Mouse (Mus musculus): ENCODE measurements around the gene Hexim2. TPM values are rescaled to one million over a fixed set of nuclear protein-coding genes. Genes with fewer than 3 reads are reported as not detected.
A peak's percentile ranks its signal among the peaks of the same experiment; 100 is the strongest.

The Hexim2 gene
- polyA plus RNA-seq, 1 experiment from 2014 or later, result 3.4 TPM

DNA sequence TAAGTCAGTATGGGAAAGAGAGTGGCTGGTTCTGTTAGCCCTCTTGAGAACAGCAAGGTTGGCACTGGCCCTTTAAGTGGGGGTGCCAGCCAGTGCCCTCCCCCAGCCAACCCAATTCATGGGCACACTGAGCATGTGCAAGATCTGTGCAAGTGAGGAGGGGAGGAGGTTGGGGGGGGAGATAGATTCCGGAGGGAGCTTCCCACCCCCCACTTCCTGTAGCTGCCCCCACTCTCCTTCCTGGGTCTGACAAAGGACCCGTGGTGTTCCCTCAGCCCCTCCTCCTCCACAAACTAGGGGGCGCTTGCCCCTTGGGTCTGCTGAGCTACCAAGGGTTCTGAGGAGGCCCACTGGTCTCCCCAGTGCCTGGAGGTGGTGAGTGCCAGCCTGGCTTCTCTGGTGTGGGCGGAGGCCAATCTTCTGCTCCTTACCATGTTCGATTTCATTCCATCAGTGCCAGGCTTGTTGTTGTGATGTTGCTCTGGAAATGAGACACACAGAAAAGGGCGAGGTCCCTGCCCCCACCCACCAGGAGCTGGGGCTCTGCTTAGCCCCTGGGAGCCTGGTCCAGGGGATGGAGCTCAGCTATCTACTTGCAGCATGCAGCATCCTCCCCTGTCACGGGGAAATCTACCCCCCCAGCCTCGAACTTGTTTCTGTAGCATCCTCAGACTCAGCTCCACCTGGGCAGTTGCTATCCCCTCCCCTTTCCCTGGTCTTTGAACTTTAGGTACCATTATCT, 10.4 kb downstream of the Hexim2 start:
- Histone ChIP-seq H3K4me1 (ENCODE audit: insufficient read depth) (peaks cover 24% of the 10 kb centered on the region), H3K36me3 (replicated peaks; ENCODE audit: insufficient read depth, low read length) (no peaks in the 10 kb centered on the region), H3K27me3 (ENCODE audit: insufficient read depth, low read length) (no peaks in the 10 kb centered on the region), H3K9me3 (ENCODE audit: low read length) (no peaks in the 10 kb centered on the region), H3K4me3 (ENCODE audit: low read depth, low read length) (no peak overlapping the region), H3K4me2 (ENCODE audit: low read depth, low read length) (peak overlapping the region; percentile 6; the same call in 1 of the 2 replicates), H3K27ac (ENCODE audit: low read depth) (peak overlapping the region; percentile 64), H3K9ac (replicated peaks) (no peak overlapping the region)
- no peak for TF ChIP-seq EP300 (IDR thresholded peaks at IDR 0.05; ENCODE audit: low read depth)
- TF ChIP-seq CTCF (IDR thresholded peaks at IDR 0.05; ENCODE audit: low read depth), result peak; percentile 21; the same call in 1 of the 2 replicates
- peak; percentile 37 for ATAC-seq
- no peak for DNase-seq
- WGBS (ENCODE audit: insufficient replicate concordance), result 32% methylated on average over 8 of the region's 8 CpGs

DNA sequence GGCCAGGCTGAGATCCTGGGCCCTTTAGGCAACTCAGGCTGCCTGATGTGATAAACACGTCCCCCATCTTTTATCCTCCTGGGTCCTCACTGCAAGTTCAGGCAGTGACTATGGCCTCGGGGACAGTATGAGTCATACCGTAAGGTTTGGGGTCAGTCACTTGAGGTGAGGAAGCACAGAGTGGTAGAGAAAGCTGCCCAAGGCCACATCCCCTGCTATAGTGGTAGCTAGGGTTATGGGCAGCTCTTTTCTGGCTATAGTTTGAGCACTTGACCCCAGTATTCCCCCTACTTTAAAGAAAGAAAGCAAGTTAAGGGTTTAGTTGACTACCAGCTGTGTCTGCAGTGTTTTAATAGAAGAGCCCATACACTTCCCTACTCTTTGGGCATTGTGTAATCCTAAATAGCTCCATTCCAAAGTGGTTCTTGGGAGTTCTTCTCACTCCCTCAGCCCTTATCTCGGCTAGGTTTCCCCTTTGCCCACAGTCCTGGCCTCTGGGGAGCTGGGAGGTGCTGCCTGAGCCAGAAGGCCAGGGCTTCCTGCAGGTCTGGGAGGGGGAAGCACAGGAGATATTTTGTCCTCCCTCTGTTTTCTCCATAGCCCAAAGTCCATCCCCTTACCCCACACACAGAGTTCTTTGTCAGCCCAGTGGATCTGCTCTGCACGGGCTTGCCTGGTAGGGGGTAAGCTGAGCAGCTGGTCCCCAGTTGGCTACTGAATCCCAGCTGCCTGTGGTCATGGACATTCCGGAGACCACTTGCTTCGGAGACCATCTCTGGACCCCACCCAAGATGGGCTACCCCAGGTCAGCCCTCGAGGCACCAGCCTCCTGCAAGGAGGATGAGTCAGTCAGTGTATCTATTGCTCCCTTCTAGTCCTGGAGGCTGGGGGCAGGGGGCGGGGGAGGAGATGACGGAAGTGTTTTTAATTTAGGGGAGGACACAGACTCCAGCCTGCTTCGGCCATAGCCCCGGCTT, 12.4 kb downstream of the Hexim2 start:
- Histone ChIP-seq H3K9me3 (ENCODE audit: low read length) (no peaks in the 10 kb centered on the region), H3K36me3 (replicated peaks; ENCODE audit: insufficient read depth, low read length) (no peaks in the 10 kb centered on the region), H3K4me3 (ENCODE audit: low read depth, low read length) (no peak overlapping the region), H3K27ac (ENCODE audit: low read depth) (peak overlapping the region; percentile 39; the same call in 1 of the 2 replicates), H3K4me2 (ENCODE audit: low read depth, low read length) (no peak overlapping the region), H3K4me1 (ENCODE audit: insufficient read depth) (peaks cover 24% of the 10 kb centered on the region), H3K27me3 (ENCODE audit: insufficient read depth, low read length) (no peaks in the 10 kb centered on the region), H3K9ac (replicated peaks) (no peak overlapping the region)
- no peak for DNase-seq
- peak; percentile 20; the same call in 1 of the 2 replicates for ATAC-seq
- no peak for TF ChIP-seq CTCF (IDR thresholded peaks at IDR 0.05; ENCODE audit: low read depth)
- TF ChIP-seq EP300 (IDR thresholded peaks at IDR 0.05; ENCODE audit: low read depth), result no peak
- WGBS (ENCODE audit: insufficient replicate concordance), result 49% methylated on average over 12 of the region's 12 CpGs

DNA sequence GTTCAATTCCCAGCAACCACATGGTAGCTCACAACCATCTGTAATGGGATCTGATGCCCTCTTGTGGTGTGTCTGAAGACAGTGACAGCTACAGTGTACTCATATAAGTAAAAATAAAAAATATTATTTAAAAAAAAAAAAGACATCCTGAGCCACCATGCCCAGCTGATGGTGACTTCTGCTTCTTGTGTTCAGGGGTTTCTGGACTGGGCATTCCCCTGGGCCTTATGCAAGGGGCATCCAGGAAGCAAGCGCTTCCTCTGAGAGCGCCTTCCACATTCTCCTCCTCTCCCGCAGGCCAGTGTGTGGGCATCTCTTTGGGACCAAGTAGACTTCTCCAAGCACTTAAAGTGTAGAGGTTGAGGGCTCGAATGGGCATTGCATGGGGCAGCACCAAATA, 14.2 kb downstream of the Hexim2 start:
- H3K4me1 ChIP-seq (ENCODE audit: insufficient read depth), result peaks cover 23% of the 10 kb centered on the region

DNA sequence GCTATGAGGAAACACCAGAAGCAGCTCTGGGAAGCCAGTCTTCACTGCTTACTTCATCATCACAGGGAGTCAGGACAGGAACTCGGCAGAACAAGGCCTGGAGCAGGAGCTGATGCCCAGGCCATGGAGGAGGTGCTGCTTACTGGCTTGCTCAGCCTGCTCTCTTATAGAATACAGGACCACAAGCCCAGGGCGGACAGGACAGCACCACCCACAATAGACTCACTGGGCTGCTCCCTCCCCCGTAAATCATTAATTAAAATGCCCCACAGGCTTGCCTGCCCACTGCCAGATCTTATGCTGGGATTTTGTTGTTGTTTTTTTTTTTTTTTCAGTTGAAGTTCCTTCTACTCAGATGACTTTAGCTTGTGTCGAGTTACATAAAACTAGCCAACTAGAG, 15.5 kb downstream of the Hexim2 start:
- Histone ChIP-seq H3K36me3 (replicated peaks; ENCODE audit: insufficient read depth, low read length) (no peaks in the 10 kb centered on the region), H3K9ac (replicated peaks) (no peak overlapping the region), H3K27me3 (ENCODE audit: insufficient read depth, low read length) (no peaks in the 10 kb centered on the region), H3K4me1 (ENCODE audit: insufficient read depth) (peaks cover 15% of the 10 kb centered on the region), H3K27ac (ENCODE audit: low read depth) (peak overlapping the region; percentile 64), H3K9me3 (ENCODE audit: low read length) (no peaks in the 10 kb centered on the region), H3K4me2 (ENCODE audit: low read depth, low read length) (no peak overlapping the region), H3K4me3 (ENCODE audit: low read depth, low read length) (no peak overlapping the region)
- ATAC-seq, result no peak
- WGBS (ENCODE audit: insufficient replicate concordance), result 53% methylated on average over 4 of the region's 4 CpGs
- no peak for DNase-seq
- no peak for TF ChIP-seq CTCF (IDR thresholded peaks at IDR 0.05; ENCODE audit: low read depth)

More for the DNA sequence above, 14.2 kb downstream of the Hexim2 start:
- Histone ChIP-seq H3K9me3 (ENCODE audit: low read length) (no peaks in the 10 kb centered on the region), H3K4me3 (ENCODE audit: low read depth, low read length) (no peak overlapping the region), H3K27ac (ENCODE audit: low read depth) (no peak overlapping the region), H3K36me3 (replicated peaks; ENCODE audit: insufficient read depth, low read length) (no peaks in the 10 kb centered on the region), H3K9ac (replicated peaks) (no peak overlapping the region), H3K4me2 (ENCODE audit: low read depth, low read length) (no peak overlapping the region), H3K27me3 (ENCODE audit: insufficient read depth, low read length) (no peaks in the 10 kb centered on the region)
- no peak for ATAC-seq
- WGBS (ENCODE audit: insufficient replicate concordance), result 66% methylated on average over 4 of the region's 4 CpGs
- DNase-seq, result no peak
- TF ChIP-seq CTCF (IDR thresholded peaks at IDR 0.05; ENCODE audit: low read depth), result no peak
- TF ChIP-seq EP300 (IDR thresholded peaks at IDR 0.05; ENCODE audit: low read depth), result no peak

DNA sequence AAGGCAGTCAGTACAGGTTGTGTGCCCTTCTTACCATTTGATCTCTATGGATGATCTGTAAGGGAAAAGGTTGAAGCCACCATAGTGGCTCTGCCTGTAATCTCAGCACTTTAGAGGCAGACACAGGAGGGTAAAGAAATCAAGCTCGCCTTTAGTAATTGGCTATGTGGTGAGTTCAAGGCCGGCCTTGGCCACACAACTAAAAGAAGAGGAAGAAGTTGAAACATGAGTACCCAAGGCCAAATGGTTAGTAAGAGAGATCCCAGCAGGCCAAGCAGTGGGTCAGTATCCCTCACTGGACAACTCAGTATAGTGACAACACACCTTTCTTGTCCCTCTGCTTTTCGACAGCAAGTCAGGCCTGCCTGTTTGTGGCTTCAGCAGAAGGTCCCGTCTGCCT, 17.5 kb downstream of the Hexim2 start:
- H3K9ac ChIP-seq (replicated peaks), result no peak overlapping the region
- H3K27ac ChIP-seq (ENCODE audit: low read depth), result no peak overlapping the region
- H3K4me3 ChIP-seq (ENCODE audit: low read depth, low read length), result no peak overlapping the region
- no peaks in the 10 kb centered on the region for H3K36me3 ChIP-seq (replicated peaks; ENCODE audit: insufficient read depth, low read length)
- H3K27me3 ChIP-seq (ENCODE audit: insufficient read depth, low read length), result no peaks in the 10 kb centered on the region
- 81% methylated on average over 4 of the region's 4 CpGs for WGBS (ENCODE audit: insufficient replicate concordance)
- H3K4me2 ChIP-seq (ENCODE audit: low read depth, low read length), result no peak overlapping the region
- DNase-seq, result no peak
- TF ChIP-seq CTCF (IDR thresholded peaks at IDR 0.05; ENCODE audit: low read depth), result no peak
- no peak for TF ChIP-seq EP300 (IDR thresholded peaks at IDR 0.05; ENCODE audit: low read depth)
- ATAC-seq, result no peak
- H3K9me3 ChIP-seq (ENCODE audit: low read length), result no peaks in the 10 kb centered on the region
- H3K4me1 ChIP-seq (ENCODE audit: insufficient read depth), result peaks cover 8% of the 10 kb centered on the region

Data from liver, postnatal 0 days (tissue).